Mouse (Mus musculus): Measurements from ENCODE around the gene Sost. TPM values are rescaled to one million over a fixed set of nuclear protein-coding genes. Genes with fewer than 3 reads are reported as not detected.

Sost gene
- total RNA-seq, 2 experiments from 2014 or later, result not detected

- no peak for DNase-seq (ENCODE audit: low spot score)
These were observed 16.7 kb upstream of the Sost start for GRCm38 (mm10) chr11:101983431-101983921.

GRCm38 (mm10) chr11:101982981-101983411 is 16.2 kb upstream of the Sost start:
- no peak for DNase-seq (ENCODE audit: low spot score)

- peak; percentile 75 for DNase-seq (ENCODE audit: low spot score)
These were observed 15.0 kb upstream of the Sost start for GRCm38 (mm10) chr11:101981850-101982249.

- no peak for DNase-seq (ENCODE audit: low spot score)
These were observed 13.9 kb upstream of the Sost start for GRCm38 (mm10) chr11:101980603-101981157.

- no peak for DNase-seq (ENCODE audit: low spot score)
These were observed 12.3 kb upstream of the Sost start for GRCm38 (mm10) chr11:101979140-101979539.

GRCm38 (mm10) chr11:101976949-101977348 is 10.1 kb upstream of the Sost start:
- DNase-seq (ENCODE audit: low spot score), result no peak

- no peak for DNase-seq (ENCODE audit: low spot score)
These were observed 8.1 kb upstream of the Sost start for GRCm38 (mm10) chr11:101974923-101975322.

- DNase-seq (ENCODE audit: low spot score), result no peak
These were observed 7.4 kb upstream of the Sost start for GRCm38 (mm10) chr11:101974181-101974580.

GRCm38 (mm10) chr11:101973496-101973895 is 6.7 kb upstream of the Sost start:
- DNase-seq (ENCODE audit: low spot score), result no peak

- DNase-seq (ENCODE audit: low spot score), result no peak
These were observed 5.8 kb upstream of the Sost start for GRCm38 (mm10) chr11:101972651-101973050.

GRCm38 (mm10) chr11:101972097-101972496 is 5.3 kb upstream of the Sost start:
- no peak for DNase-seq (ENCODE audit: low spot score)

GRCm38 (mm10) chr11:101971410-101971809 is 4.6 kb upstream of the Sost start:
- peak; percentile 55 for DNase-seq (ENCODE audit: low spot score)

GRCm38 (mm10) chr11:101969835-101970234 is 3.0 kb upstream of the Sost start:
- DNase-seq (ENCODE audit: low spot score), result no peak

GRCm38 (mm10) chr11:101968791-101969190 is 2.0 kb upstream of the Sost start:
- peak; percentile 80 for DNase-seq (ENCODE audit: low spot score)

- DNase-seq (ENCODE audit: low spot score), result no peak
These were observed 1.5 kb upstream of the Sost start for GRCm38 (mm10) chr11:101968311-101968710.

- DNase-seq (ENCODE audit: low spot score), result no peak
These were observed 1.3 kb downstream of the Sost start for GRCm38 (mm10) chr11:101965553-101965952.

- no peak for DNase-seq (ENCODE audit: low spot score)
These were observed 2.2 kb downstream of the Sost start for GRCm38 (mm10) chr11:101964647-101965046.

- DNase-seq (ENCODE audit: low spot score), result no peak
These were observed 3.1 kb downstream of the Sost start for GRCm38 (mm10) chr11:101963473-101964291.

GRCm38 (mm10) chr11:101963043-101963442 is 3.8 kb downstream of the Sost start:
- DNase-seq (ENCODE audit: low spot score), result no peak

GRCm38 (mm10) chr11:101957476-101957875 is 9.3 kb downstream of the Sost start:
- DNase-seq (ENCODE audit: low spot score), result no peak

- no peak for DNase-seq (ENCODE audit: low spot score)
These were observed 13.4 kb downstream of the Sost start for GRCm38 (mm10) chr11:101953441-101953840.

GRCm38 (mm10) chr11:101952541-101953341 is 14.1 kb downstream of the Sost start:
- no peak for DNase-seq (ENCODE audit: low spot score)

All from gastrocnemius, adult 18-20 months (tissue).